Mouse (Mus musculus): ENCODE measurements around the gene Optn.

DNA sequence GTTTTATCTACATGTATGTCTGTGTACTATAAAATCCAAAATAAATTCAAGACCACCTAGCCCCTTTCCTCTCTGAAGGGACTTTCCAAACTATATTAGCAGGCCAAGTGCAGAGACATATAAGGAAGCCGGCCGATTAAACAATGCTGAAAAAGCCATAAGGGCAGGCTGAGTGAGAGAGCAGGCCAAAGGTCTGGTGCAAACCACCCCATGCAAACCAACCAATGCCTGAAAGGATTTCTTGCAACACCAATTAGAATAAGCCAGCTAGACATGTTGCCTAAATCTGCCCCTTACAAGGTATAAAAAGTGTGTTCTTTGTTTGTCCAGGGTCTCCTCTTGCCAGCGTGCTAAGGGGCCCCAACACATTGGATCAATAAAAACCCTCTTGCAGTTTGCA lies 23.8 kb upstream of the Optn start:
- TF ChIP-seq CTCF (IDR thresholded peaks at IDR 0.05; ENCODE audit: extremely low read depth, insufficient read length, insufficient replicate concordance, low read depth, low read length) (no peak), POLR2A (IDR thresholded peaks at IDR 0.05; ENCODE audit: low read depth, low read length) (no peak)

All from small intestine, adult 2 months (tissue).